Mouse (Mus musculus) Patski (cell line): ENCODE data around the gene Gm2237. TPM values are rescaled to one million over a fixed set of nuclear protein-coding genes. Genes with fewer than 3 reads are reported as not detected.
A peak's percentile ranks its signal among the peaks of the same experiment; 100 is the strongest.
"Not testable (repeated sequence)": the region's sequence is repeated elsewhere in the genome, so short reads cannot be mapped to it uniquely, and the experiment has no call there.

Source experiments
- ATAC-seq: fragments of 100-300 bp; one replicate; pipeline ENCODE4 v1.8.0; 2021
- CTCF ChIA-PET: fragments of 350-600 bp; sonication (Branson Sonifier 250); formaldehyde crosslinking; loops from one replicate; lab custom pipeline; 2022; ENCODE audit warnings: inconsistent platforms; lab: Charles Lee
- POLR2A ChIA-PET: fragments of 350-600 bp; sonication (Branson Sonifier 250); formaldehyde crosslinking; loops from one replicate; lab custom pipeline; 2022; ENCODE audit warnings: antibody characterized with exemption, inconsistent platforms; lab: Charles Lee
- DNase-seq: peaks from one replicate; pipeline ENCODE4 v3.0.0-alpha.2; 2011; ENCODE audit warnings: low read depth, low spot score
- H3K27me3 ChIP-seq: fragments of 371-371 bp; one replicate; pipeline ENCODE4 v1.5.1; 2021
- CTCF ChIP-seq: fragments of 100-300 bp; IDR thresholded peaks from one replicate; pipeline ENCODE4 v1.5.1; 2021
- in situ Hi-C: fragments of 300-500 bp; cut with MboI; formaldehyde crosslinking; loops from 3 replicates; pipeline ENCODE4 v1.11.1; 2018; ENCODE audit warnings: low pct_unique_long_range_greater_than_20kb, mixed read lengths
- polyA plus RNA-seq: library from polyadenylated mRNA; unstranded; gene quantifications from one replicate; pipeline ENCODE4 v1.2.3, GENCODE M21; 2021

Gm2237 gene
- 1.7 TPM for polyA plus RNA-seq

DNA sequence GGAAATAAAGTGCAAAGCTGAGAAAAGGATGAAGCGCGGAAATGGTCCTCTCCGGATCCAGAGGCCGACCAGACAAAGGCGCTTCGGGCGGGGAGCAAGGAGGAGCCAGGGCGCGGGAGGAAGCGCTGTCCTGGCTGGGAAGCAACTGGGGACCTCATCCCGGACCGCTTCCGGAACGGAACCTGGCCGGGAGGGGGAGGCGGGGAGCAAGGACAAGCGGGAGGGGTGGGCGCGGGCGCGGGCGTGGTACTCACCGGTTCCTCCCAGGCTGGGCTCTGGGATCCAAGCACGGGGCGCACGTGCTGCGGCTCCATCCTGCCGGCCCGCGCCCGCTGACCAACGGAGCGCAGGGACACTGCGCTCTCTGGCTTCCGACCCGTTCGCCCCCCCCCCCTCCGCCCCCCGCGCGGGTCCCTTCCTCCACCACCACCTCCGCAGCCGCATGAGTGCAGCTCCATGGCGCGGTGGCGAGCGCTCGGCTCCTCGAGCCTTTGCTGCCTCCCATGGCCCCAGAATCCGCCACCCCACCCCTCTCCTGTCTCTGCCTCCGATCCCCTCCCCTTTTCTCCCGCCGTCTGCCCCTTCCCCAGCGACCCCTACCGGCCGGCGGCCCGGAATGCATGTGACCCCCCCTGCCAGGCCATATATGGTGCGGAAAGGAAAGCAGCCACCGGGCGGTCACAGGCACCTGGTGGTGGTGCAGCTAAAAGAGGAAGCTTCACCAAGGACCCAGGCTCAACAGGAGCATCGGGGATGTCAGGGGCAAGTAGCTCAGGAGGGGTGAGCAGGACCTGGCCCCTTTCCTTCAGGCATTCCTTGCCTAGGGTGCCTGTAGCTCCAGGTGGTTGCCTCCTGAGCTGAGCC is at the start of gene Gm2237:
Gene Gm2237, minus strand, starts transcription at position 332 of the 864 bp plus-strand sequence.
- ATAC-seq, POLR2A ChIA-PET, H3K27me3 ChIP-seq, DNase-seq, CTCF ChIA-PET, in situ Hi-C loops: not testable (repeated sequence)
- peak; percentile 18 for TF ChIP-seq CTCF

DNA sequence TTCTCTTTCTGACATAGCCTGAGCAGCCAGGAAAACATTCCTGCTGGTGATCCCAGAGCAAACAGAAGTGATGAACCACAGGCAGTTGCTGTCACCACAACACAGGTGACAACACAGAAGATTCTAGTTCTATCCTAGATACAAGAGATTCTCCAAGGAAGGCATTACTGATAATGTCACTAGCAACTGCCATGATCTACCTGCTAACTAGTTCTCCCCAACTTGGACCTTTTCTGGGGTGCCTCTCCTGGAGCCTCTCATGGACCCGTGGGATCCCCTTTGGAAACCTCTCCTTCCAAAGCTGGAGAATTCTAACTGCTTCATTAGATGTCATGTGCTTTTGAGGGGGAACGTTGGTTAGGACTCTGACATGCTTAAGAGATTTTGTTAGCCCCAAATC is 17.5 kb upstream of the Gm2237 start, which contains the start of gene Gm5458:
Gene Gm5458, minus strand, starts transcription at position 101 of the 400 bp plus-strand sequence.
- POLR2A ChIA-PET, in situ Hi-C loops, H3K27me3 ChIP-seq, ATAC-seq, CTCF ChIA-PET, DNase-seq: not testable (repeated sequence)

DNA sequence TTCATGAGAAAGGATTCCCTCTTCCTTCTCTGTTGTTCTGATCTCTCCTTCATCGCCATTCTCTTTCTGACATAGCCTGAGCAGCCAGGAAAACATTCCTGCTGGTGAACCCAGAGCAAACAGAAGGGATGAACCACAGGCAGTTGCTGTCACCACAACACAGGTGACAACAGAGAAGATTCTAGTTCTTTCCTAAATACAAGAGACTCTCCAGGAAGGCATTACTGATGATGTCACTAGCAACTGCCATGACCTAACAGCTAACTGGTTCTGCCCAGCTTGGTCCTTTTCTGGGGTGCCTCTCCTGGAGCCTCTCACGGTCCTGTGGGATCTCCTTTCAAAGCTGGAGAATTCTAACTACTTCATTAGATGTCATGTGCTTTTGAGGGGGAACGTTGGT is 35.1 kb downstream of the Gm2237 start, which contains the start of gene Gm2244:
Gene Gm2244, minus strand, starts transcription at position 101 of the 400 bp plus-strand sequence.
- DNase-seq, H3K27me3 ChIP-seq, in situ Hi-C loops, CTCF ChIA-PET, POLR2A ChIA-PET, ATAC-seq: not testable (repeated sequence)

Other genes with a start within 250 kb of the Gm2237 start
- not detected for gene Gm21738, start 166.2 kb downstream of the Gm2237 start, polyA plus RNA-seq
- not detected for gene Gm2244, start 35.2 kb downstream of the Gm2237 start, polyA plus RNA-seq
- gene Gm5458, start 17.4 kb upstream of the Gm2237 start, polyA plus RNA-seq, result not detected
- gene Nid2, start 166.1 kb upstream of the Gm2237 start, polyA plus RNA-seq, result 1.9 TPM
- 136 TPM for gene Rtraf, start 238.7 kb upstream of the Gm2237 start, polyA plus RNA-seq